Comparison of ENCODE assay signal across 7 mouse cellular contexts in genomic region chr4:118294811-118295210, GRCm38 (mm10).
"Had no signal": no experiment of that assay in that cellular context is flagged by ENCODE, and none has a peak within 500 bp of the region (broad histone marks: within the 10 kb centered on the region; RNA-seq: fewer than 3 reads in every experiment).

No protein-coding gene starts in this region.

- DNase-seq: kidney, adult 11 months; kidney, adult 9 months; kidney, postnatal 36 days; lung, adult 2 months; lung, postnatal 36 days; thymus, adult 18-20 months; thymus, postnatal 14 days had no signal
